Mouse (Mus musculus) ZHBTc4 (cell line): ENCODE data around the gene Ttc26.
A peak's percentile ranks its signal among the peaks of the same experiment; 100 is the strongest.

Experiments used
- DNase-seq: peaks from one replicate; pipeline ENCODE4 v3.0.0-alpha.2; 2011; ENCODE audit warnings: low read depth, low spot score

The Ttc26 gene

DNA sequence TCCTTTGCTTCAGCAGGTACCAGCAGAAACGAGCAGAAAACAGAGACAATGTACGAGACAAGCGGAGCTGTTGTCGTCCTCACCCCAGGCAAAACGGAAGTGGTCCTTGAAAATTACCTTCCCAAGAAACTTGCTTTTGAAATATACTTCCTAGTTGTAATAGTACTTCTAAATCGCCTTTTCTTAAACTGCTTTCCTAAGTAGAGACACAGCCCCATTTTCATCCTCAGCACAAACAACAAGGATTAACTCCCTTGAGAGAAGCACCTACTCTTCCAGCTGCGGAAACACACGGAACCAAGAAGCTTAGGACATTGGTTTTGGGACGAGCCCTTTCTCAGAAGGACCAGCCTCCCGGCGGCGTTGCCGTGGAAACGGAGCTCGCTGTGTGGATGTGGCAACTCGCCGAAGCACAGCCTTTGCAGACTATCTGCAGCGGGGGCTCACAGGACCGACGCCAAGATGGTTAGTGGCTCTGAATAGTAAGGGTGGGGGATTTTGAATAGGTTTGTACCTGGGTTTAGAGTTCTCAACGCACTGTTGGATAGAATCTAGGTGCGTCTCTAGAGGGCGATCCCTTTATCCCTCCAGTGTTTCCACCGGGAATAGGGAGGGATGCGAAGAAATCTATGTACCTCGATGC, at the start of gene Ttc26:
Gene Ttc26 (plus strand): TSS at position 341 of the 643 bp plus-strand sequence.
- peak; percentile 95 for DNase-seq

DNA sequence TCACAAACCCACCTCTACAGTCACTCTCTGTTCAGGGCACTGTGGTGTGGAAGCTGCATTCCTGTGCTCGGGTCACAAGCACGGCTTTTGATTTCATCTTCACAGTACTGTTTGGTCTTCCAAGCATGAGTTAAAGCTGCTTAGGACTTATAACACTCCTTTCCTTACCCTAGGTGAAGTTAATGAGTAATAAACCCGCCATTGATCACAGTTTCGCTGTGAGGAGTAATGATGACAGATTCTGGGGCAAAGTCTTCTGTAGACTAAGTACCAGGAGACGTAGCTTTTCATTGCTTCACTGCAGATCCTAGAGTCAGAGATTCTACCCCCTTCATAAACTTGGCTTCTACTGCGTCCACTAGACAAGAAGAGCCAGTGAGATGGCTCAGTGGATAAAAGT, 46.0 kb upstream of the Ttc26 start:
- DNase-seq: no peak

DNA sequence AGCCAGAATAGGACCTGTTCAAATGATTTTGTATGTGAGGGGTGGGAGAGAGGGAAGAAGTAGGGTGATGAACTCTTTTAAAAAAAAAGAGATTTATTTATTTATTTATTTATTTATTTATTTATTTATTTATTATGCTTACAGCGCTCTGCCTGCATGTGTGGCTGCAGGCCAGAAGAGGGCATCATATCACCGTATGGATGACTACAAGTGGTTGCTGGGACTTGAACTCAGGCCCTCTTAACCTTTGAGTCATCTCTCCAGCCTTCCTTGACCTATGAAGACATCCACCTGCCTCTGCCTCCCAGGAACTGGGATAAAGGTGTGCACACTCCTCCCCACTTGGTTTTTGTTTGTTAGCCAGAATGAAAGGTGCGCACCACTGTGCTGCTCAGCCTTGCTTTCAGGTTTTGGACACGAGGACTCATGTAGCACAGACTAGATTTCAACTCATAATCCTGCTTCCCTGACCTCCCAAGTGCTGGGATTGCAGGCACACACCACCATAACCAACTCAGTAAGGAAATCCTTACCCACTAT, 44.0 kb upstream of the Ttc26 start:
- no peak for DNase-seq

DNA sequence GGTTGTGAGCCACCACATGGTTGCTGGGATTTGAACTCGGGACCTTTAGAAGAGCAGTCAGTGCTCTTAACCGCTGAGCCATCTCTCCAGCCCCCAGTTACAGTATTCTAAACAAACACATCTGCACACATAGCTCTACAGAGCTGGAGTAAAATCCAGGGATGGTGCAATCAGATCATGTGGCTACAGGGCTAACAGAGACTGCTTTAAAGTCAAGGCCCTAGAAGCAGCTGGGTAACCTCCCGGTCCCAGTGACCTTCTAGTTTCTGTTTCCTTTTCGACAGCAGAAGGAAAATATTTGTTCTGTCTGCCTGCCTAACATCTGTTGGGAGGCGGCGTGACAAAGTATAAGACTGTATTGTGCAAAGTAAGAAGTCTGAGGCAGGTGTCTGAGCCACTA, 43.3 kb upstream of the Ttc26 start:
- DNase-seq: no peak

GRCm38 (mm10) chr6:38339078-38339477, 42.2 kb upstream of the Ttc26 start:
- no peak for DNase-seq

DNA sequence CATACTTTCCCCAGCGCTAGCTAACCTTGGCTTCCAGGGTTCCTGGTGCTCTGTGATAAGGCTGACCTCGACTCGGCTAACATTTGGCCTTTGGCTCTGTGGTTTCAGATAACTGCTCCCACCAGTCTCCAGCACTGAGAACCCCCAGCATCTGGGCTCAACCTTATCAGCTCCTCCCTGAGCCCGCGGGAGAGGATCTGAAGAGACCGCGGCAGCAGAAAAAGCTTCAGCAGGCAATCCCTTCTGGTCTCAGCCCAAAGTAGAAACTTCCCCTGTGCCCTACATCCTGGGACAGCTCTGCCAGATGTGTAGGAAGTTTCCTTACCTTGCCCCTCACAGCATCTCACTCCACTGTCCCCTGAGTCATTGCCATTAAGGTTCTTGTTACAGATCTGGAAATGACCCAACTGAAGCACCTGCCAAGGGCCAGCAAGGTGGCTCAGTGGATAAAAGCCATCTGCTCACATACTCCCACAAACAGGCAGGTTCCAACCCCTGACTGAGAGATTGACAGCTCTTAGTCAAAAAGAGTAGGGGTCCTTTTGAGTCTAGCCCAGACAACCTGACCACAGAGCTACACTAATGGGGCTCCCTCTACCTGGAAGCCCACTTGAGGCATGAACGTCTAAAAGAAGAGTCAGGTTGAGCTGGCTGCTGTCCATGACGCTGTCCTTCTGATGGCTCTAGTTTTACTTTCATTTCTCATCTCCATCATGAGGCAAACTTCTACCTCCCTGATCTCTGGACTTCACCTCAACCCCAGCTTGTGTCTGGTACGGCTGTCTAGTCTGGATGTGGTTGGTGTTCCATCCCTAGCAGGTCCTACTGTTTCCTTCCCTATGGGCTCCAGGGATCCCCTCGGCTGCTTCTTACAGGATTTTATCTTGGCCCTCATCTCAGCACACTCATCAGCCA, 39.3 kb upstream of the Ttc26 start:
- no peak for DNase-seq

- DNase-seq: no peak
Measured at GRCm38 (mm10) chr6:38342666-38342992, 38.6 kb upstream of the Ttc26 start.

DNA sequence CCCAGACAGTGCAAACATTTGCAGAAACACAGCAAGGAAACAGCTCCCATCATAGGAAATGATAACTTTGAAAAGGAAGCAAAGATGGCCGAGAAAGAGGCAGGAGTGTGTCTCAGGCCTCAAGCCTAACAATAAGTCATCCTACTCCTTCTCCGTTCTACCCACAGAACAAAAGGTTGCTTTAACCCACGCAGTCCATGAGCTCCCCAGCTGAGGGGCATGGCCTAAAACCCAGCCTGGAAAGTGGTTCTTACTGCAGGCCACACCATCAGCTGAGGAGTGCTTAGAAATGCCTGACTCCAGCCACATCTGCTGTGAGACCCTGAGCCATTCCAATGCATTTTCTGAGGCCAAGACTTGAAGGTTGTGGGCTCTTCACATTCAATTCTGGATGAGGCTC, 37.7 kb upstream of the Ttc26 start:
- no peak for DNase-seq

DNA sequence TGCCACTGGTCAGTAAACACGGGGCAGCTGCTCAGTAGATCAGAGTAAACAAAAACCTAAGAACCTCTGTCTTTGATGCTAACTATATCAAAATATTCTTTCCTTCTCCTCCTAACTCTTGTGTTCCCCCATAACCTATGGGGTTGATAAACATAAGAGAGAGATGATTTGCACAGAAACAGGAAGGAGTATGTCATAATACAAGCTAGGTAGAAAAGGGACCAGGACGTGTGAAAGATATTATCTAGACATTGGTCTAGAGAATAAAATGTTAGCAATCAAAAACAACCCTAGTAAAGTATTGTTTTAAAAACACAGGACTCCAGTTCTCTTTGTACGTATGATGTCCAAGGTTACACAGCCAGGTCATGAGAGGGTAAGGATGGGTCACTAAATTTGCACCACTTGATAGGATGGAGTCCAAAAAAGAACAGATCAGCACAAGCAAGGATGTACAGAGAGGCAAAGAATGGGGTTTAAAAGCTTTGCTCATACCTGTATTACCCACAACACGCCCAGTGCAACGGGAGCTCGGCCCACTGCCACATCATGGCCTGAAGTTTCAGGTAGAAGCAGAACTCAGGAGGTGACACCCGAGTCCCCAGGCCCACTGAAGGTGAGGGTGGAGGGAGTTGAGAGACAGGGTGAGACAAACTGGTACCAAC, 37.1 kb upstream of the Ttc26 start:
- DNase-seq: no peak

DNA sequence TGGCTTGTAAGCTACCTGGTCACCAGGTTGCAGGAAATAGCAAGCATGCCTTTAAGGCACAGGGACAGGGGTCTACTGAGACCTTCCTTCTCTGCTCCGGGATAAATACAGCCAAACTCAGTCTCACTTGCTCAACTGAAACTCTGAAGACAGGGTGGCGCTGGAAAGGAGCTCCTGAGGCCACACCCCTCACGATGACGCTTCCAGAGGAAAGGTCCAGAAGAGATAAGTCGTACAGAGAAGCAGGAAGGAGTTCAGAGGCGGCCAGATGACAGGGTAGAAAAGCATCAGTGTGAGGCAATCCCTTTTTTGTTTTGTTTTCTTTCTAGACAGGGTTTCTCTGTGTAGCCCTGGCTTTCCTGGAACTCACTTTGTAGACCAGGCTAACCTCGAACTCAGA, 35.5 kb upstream of the Ttc26 start:
- DNase-seq: peak; percentile 60

- DNase-seq: no peak
Measured at GRCm38 (mm10) chr6:38347875-38348274, 33.4 kb upstream of the Ttc26 start.

DNA sequence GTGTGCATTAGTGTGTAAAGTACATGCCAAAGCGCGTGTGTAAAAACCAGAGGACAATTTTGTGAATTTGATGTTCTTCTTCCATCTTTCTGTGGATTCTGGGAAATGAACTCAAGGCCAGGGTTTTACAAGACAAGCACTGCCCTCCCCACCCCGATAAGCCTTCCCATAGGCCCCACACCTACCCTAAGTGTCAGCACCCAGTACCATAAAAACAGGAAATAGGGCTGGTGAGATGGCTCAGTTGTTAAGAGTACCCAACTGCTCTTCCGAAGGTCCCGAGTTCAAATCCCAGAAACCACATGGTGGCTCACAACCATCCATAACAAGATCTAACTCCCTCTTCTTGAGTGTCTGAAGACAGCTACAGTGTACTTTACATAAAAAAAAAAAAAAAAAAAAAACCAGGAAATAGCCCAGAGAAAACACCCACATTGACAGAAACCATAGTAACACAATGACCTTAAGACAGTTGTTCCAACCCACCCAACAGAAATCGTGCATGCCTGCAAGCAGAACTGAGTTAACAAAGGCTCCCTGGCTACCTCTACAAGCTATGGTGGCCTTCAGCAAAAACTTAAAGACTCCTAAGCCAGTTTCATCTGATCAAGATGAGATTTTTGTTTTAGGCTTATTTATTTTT, 32.3 kb upstream of the Ttc26 start:
- no peak for DNase-seq

DNA sequence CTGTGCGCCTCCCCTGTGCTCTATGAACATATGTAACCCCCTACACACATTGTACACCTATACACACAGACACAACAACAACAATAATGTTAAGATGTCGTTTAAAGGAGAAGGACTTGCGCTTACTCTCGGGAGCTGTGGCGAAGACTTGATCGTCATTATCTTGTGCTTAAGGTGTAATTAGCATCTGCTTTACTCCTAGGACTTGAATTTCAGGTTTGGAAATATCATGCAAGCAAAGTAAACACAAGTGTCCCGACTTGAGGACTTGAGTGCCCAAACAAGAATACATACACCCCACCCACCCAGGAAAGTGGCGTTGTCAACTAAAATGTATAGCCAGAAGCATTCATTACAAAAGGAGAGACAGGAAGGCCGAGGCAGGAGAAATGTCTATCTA, 31.5 kb upstream of the Ttc26 start:
- no peak for DNase-seq

GRCm38 (mm10) chr6:38351930-38352329, 29.3 kb upstream of the Ttc26 start:
- no peak for DNase-seq

- DNase-seq: no peak
Measured at GRCm38 (mm10) chr6:38352451-38352850, 28.8 kb upstream of the Ttc26 start.

GRCm38 (mm10) chr6:38353181-38353580, 28.1 kb upstream of the Ttc26 start:
- no peak for DNase-seq

- peak; percentile 85 for DNase-seq
Measured at GRCm38 (mm10) chr6:38353811-38354722, 27.2 kb upstream of the Ttc26 start, which contains the start of gene Zc3hav1. Gene Zc3hav1, minus strand, starts transcription at chr6:38354603.

DNA sequence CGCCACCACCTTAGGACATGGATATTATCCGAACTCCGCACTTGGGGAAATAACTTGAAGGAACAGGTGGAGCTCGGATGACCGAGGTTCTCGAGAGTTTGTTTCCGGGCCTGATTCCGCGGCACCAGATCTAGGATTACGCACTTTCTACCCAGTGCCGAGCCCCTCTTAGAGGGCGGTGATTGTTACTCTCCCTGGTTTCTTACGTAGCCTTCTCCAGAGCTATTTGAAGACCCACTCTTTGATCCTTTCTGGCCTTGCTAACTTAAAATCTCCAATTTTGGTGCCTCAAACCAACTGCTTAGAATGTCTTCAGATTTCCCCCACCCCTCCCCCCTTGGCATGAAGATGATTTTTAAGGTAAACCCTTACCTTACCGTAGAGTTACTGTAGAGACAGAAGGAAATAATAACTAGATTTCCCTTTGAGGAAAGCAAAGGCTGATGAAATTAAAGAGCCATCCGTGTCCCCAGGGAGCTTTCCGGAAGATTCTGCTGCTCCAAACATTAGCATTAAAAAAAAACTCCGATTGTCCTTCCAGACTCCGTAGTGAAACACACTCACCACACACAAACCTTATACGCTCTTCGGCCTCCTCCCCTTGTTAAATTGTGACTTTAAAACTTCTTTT, 26.4 kb upstream of the Ttc26 start:
- DNase-seq: no peak

DNA sequence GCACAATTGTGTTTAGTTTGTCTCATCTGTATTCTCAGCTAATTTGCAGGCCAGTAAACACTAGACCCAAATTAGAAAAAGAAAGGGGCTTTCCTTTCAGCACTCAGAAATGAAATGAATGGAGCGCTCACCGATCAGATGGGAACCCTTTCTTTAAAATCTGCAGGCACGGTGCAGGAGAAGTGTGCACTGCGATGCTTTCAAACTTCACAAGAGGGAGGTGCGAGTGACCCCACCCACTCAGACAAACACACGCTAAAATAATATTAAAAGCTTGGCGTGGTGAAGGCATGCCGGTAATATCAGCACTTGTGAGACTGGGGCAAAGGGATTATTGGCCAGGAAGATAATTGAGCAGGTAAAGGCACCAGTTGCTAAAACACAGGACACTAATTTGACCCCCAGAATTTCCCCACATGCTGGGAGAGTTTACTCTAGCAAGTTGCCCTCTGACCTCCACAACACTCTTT, 25.9 kb upstream of the Ttc26 start:
- no peak for DNase-seq

GRCm38 (mm10) chr6:38355862-38356261, 25.4 kb upstream of the Ttc26 start:
- no peak for DNase-seq
